Mouse (Mus musculus) embryonic facial prominence, embryonic 14.5 days (tissue): Measurements from ENCODE around the gene Otud7b. TPM values are rescaled to one million over a fixed set of nuclear protein-coding genes. Genes with fewer than 3 reads are reported as not detected.

Experiments
- ATAC-seq: fragments of 200-750 bp; cut with Nextera tagmentation; 2 replicates; pipeline ENCODE4 v1.8.0; 2017; ENCODE audit warnings: low read depth, moderate number of reproducible peaks, moderate TSS enrichment
- DNase-seq: peaks from one replicate; pipeline ENCODE4 v3.0.0-alpha.2; 2015; ENCODE audit warnings: low spot score
- H3K27ac ChIP-seq: fragments of 300-500 bp; sonication (generic); replicated peaks from 2 replicates; pipeline ENCODE4 v1.5.1; 2014; ENCODE audit warnings: low read depth, mild to moderate bottlenecking, low read length, moderate library complexity
- H3K27me3 ChIP-seq: fragments of 300-500 bp; sonication (generic); replicated peaks from 2 replicates; pipeline ENCODE4 v1.6.1; 2014; ENCODE audit warnings: low read length; ENCODE audit not compliant: control insufficient read depth, insufficient read depth
- H3K36me3 ChIP-seq: fragments of 300-500 bp; sonication (generic); 2 replicates; pipeline ENCODE4 v1.6.1; 2014; ENCODE audit warnings: low read length, mixed read lengths; ENCODE audit not compliant: control insufficient read depth, insufficient read depth
- H3K4me1 ChIP-seq: fragments of 300-500 bp; sonication (generic); 2 replicates; pipeline ENCODE4 v1.6.1; 2014; ENCODE audit warnings: antibody characterized with exemption, low read length; ENCODE audit not compliant: control insufficient read depth, insufficient read depth
- H3K4me2 ChIP-seq: fragments of 300-500 bp; sonication (generic); 2 replicates; pipeline ENCODE4 v1.6.1; 2014; ENCODE audit warnings: low read depth, mild to moderate bottlenecking, low read length, moderate library complexity, mixed read lengths
- H3K4me3 ChIP-seq: fragments of 300-500 bp; sonication (generic); 2 replicates; pipeline ENCODE4 v1.5.1; 2014; ENCODE audit warnings: low read depth, mild to moderate bottlenecking, low read length
- H3K9ac ChIP-seq: fragments of 300-500 bp; sonication (generic); 2 replicates; pipeline ENCODE4 v1.6.1; 2014; ENCODE audit warnings: low read depth, mild to moderate bottlenecking, low read length, moderate library complexity, mixed read lengths
- H3K9me3 ChIP-seq: fragments of 300-500 bp; sonication (generic); 2 replicates; pipeline ENCODE4 v1.6.1; 2016; ENCODE audit warnings: low read length; ENCODE audit not compliant: control insufficient read depth
- WGBS: fragments of 180-500 bp; shearing (Covaris S2); extraction: QIAGEN DNeasy Blood & Tissue Kit; methylation state at CpG from one replicate; pipeline ENCODE4 v1.1.7; 2014; 5-methylcytosine and 5-hydroxymethylcytosine counted together
- polyA plus RNA-seq: library from polyadenylated mRNA; unstranded; fragments of >200 nt; fragmentation: Nextera tagmentation; extraction: Ambion mirVana; gene quantifications from 2 replicates; pipeline ENCODE4 v1.2.1, GENCODE M21; 2014

Otud7b gene
- polyA plus RNA-seq, 1 experiment from 2014 or later, result 17.6 TPM

DNA sequence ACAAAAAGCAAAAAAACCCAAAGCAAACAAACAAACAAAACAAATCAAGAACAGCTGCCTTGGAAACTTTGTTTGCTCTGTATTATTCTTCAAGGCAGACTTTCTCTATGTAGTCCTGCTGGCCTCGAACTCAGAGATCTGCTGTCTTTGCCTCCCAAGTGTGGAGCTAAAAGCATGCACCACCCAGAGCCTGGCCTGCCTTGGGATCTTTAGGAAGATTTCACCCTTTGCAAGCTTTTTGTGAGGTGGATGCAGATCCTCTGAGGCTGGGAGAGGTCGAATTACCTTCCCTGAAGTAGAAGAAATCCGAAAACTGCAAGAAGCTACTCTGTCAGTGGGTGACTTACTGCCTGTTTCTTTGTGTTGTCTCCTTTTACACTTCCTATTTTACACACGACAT lies 39.2 kb upstream of the Otud7b start:
- H3K9me3 ChIP-seq, result no peaks in the 10 kb centered on the region
- no peak overlapping the region for H3K9ac ChIP-seq
- DNase-seq, result no peak
- peak overlapping the region; percentile 25; the same call in 1 of the 2 replicates for H3K4me3 ChIP-seq
- H3K27me3 ChIP-seq, result no peaks in the 10 kb centered on the region
- no peaks in the 10 kb centered on the region for H3K4me1 ChIP-seq
- no peak for ATAC-seq
- peak overlapping the region; percentile 45; the same call in 1 of the 2 replicates for H3K4me2 ChIP-seq
- no peaks in the 10 kb centered on the region for H3K36me3 ChIP-seq
- 23% methylated on average over 4 of the region's 4 CpGs for WGBS
- H3K27ac ChIP-seq, result 0 out of 2 replicates have a peak overlapping the region, but pooled peaks have one; percentile 25

DNA sequence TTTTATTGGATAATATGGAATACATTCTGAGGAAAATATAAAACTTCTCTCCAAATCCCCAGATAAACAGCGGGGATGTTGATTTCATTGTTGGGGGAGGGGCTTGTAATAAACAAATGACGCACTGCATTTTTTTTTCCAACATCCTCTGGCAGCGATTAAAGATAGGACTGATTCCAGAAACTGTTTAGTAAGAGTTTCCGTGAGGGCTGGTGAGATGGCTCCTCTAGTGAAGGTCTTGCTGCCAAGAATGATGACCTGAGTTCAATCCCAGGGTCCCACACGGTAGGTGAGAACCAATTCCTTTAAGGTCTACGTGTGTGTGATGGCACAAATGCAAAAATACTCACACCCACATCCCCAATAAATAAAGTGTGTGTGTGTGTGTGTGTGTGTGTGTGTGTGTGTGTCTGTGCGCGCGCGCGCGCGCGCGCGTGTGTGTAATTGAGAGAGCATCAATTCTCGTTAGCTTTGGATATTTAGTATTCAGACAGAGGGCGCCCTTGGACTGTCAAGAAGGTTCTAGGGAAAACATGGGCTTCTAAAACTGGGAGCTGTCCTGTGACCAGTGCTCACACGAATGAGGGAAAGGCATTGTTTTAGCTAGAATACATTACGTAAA lies 38.5 kb upstream of the Otud7b start:
- peak; percentile 71 for ATAC-seq
- H3K4me3 ChIP-seq, result peak overlapping the region; percentile 25

DNA sequence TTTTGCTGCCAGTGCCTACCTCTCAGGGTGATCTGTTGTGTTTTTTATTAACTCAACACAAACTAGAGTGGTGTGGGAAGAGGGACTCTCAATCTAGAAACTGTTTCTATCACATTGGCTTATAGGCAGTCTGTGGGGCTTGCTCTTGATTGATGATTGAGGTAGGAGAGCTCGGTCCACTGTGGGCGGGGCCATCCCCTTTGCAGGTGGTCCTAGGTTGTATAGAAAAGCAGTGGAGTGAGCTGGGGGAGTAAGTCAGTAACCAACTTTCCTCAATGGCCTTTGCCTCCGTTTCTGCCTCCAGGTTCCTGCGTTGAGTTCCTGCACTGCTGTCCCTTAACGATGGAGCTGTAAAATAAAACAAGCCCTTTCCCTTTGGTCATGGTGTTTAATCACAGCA lies 37.6 kb upstream of the Otud7b start:
- no peak overlapping the region for H3K4me2 ChIP-seq
- no peak overlapping the region for H3K27ac ChIP-seq
- no peak for DNase-seq
- no peaks in the 10 kb centered on the region for H3K4me1 ChIP-seq
- WGBS, result 88% methylated on average over 5 of the region's 5 CpGs
- H3K36me3 ChIP-seq, result no peaks in the 10 kb centered on the region
- H3K27me3 ChIP-seq, result no peaks in the 10 kb centered on the region
- no peaks in the 10 kb centered on the region for H3K9me3 ChIP-seq
- no peak overlapping the region for H3K9ac ChIP-seq
- no peak overlapping the region for H3K4me3 ChIP-seq
- ATAC-seq, result no peak

More for the DNA sequence above, 38.5 kb upstream of the Otud7b start:
- Histone ChIP-seq H3K9me3 (no peaks in the 10 kb centered on the region), H3K36me3 (no peaks in the 10 kb centered on the region), H3K4me2 (peak overlapping the region; percentile 45), H3K27me3 (no peaks in the 10 kb centered on the region), H3K9ac (0 out of 2 replicates have a peak overlapping the region, but pooled peaks have one; percentile 2), H3K27ac (0 out of 2 replicates have a peak overlapping the region, but pooled peaks have one; percentile 25), H3K4me1 (no peaks in the 10 kb centered on the region)
- peak; percentile 92 for DNase-seq
- 34% methylated on average over 20 of the region's 20 CpGs for WGBS

DNA sequence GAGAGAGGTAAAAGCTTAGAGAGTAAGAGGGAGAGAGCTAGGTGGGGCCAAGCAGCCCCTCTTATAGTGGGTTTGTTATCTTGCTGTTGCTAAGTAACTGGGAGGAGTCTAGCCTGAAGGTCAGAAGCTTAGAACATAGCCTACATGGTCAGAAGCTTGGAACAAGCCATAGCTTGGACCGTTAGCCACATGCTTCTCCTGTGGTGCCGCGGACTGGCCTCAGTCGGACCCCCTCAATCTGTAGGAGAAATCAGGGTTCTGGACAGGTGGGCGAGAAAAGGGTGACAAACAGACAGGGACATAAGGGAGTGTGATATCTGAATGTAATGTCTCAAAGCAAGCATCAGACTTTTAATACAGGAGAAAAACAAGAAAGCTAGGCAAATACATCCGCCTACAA lies 35.3 kb upstream of the Otud7b start:
- WGBS, result 92% methylated on average over 6 of the region's 6 CpGs
- no peak overlapping the region for H3K9ac ChIP-seq
- H3K9me3 ChIP-seq, result no peaks in the 10 kb centered on the region
- no peak overlapping the region for H3K4me3 ChIP-seq
- no peaks in the 10 kb centered on the region for H3K27me3 ChIP-seq
- no peak for DNase-seq
- no peaks in the 10 kb centered on the region for H3K36me3 ChIP-seq
- H3K4me2 ChIP-seq, result no peak overlapping the region
- no peak overlapping the region for H3K27ac ChIP-seq
- H3K4me1 ChIP-seq, result no peaks in the 10 kb centered on the region
- no peak for ATAC-seq

DNA sequence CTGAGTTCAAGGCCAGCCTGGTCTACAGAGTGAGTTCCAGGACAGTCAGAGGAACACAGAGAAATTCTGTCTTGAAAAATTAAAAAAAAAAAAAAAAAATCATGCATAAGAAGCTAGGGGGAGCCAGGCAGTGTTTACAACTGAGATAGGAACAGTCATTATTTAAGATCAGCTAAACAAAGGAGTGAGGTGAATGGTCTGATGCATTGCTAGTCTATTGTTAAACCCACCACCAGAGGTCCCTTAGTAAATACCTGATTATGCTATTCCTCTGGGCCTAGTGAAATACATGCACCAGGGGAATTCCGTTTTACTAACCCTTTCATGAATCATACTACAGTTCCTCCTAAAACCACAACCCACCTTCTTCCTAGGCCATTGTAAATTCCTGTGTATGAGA lies 34.8 kb upstream of the Otud7b start:
- WGBS, result 57% methylated on average over 1 of the region's 1 CpGs
- H3K36me3 ChIP-seq, result no peaks in the 10 kb centered on the region
- H3K4me2 ChIP-seq, result no peak overlapping the region
- no peaks in the 10 kb centered on the region for H3K9me3 ChIP-seq
- H3K27me3 ChIP-seq, result no peaks in the 10 kb centered on the region
- H3K9ac ChIP-seq, result no peak overlapping the region
- no peaks in the 10 kb centered on the region for H3K4me1 ChIP-seq
- no peak for DNase-seq
- no peak for ATAC-seq
- no peak overlapping the region for H3K27ac ChIP-seq
- no peak overlapping the region for H3K4me3 ChIP-seq

DNA sequence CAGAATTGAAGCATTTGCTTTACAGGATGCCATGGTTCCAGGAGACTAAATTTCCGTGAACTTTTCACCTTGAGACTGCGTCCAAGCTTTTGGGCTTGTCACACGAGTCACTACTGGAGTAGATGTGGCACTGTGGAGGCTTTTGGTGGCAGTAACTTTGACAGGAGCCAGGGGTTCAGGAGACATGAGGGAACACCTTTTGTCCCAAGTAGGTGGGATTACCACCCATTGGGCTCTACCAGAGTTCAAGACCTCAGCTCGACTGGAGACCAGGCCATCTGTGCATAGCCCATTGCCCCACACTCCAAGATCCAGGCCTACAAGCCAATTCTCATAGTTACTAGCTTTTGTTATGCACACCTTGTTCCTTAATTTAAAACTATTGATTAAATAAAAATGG lies 34.1 kb upstream of the Otud7b start:
- H3K9ac ChIP-seq, result no peak overlapping the region
- ATAC-seq (no peak), DNase-seq (no peak)
- no peaks in the 10 kb centered on the region for H3K4me1 ChIP-seq
- H3K36me3 ChIP-seq, result no peaks in the 10 kb centered on the region
- H3K27ac ChIP-seq, result no peak overlapping the region
- H3K4me2 ChIP-seq, result no peak overlapping the region
- 0 out of 2 replicates have a peak, but pooled peaks cover 1% of the 10 kb centered on the region for H3K9me3 ChIP-seq
- H3K4me3 ChIP-seq, result no peak overlapping the region
- no peaks in the 10 kb centered on the region for H3K27me3 ChIP-seq
- 70% methylated on average over 4 of the region's 4 CpGs for WGBS

DNA sequence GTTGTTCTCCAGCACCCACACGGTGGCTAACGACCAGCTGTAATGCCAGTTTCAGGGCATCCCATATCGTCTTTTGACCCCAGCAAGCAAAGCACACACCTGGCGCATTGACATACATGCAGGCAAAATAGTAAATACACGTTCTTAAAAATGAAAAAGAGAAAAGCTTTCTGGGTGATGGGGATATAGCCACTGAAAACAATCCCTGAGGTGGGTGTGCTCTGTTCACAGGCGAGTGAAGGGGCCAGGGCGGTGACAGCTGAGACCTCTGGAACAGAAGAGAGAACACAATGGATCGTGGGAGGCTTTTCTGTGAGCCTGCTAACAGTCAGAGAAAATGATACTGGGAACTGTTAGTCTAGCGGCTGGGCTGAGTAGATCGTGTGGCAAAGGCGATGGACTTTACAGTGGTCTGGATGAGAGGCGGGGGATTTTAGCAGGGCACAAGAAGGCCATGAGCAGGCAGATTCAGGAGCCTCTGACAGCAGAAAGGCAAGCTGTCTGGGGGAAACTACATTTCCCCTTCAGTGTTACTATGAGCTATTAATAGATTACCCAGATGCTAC lies 31.3 kb upstream of the Otud7b start:
- WGBS, result 56% methylated on average over 12 of the region's 12 CpGs
- Histone ChIP-seq H3K9ac (no peak overlapping the region), H3K4me1 (no peaks in the 10 kb centered on the region), H3K9me3 (0 out of 2 replicates have a peak, but pooled peaks cover 6% of the 10 kb centered on the region), H3K27ac (no peak overlapping the region), H3K4me2 (no peak overlapping the region), H3K27me3 (no peaks in the 10 kb centered on the region), H3K4me3 (no peak overlapping the region), H3K36me3 (no peaks in the 10 kb centered on the region)
- DNase-seq (no peak), ATAC-seq (no peak)

DNA sequence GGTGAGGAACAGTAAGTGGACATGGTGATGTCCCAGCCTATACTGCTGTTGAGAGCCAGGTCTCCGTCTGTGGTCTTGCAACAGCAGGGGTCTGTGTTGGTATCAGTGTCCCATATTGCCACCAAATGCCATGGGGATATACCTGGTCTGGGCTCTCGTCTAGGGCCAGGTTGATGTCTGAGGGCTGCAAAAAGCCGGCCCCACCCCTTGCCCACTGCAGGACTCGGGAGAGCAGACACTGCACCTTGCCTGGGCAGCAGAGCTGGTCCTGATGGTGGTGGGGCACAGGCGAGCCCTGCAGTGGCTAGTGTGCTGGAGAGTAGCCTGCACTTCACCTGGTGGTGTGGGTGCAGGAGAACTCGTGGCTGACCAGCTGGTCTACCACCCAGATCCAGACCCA lies 26.3 kb upstream of the Otud7b start:
- DNase-seq, result no peak

DNA sequence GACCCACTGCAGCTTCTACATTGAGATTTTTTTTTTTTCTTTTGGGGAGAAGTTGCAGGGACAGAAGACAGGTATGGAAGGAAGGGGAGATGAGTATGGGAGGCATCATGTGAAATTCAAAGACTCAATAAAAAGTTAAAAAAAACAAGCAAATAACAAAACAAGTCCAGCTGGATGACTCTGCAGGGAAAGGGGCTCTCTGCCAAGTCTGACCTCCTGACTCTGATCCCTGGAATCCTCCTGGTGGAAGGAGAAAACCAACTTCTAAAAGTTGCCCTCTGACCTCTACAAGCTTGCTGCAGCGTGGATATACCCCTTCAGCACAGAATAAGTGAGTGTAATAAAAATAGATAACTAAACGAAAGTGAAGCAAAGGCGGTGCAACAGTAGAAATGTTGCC lies 25.6 kb upstream of the Otud7b start:
- WGBS, result 58% methylated on average over 3 of the region's 3 CpGs
- Histone ChIP-seq H3K27me3 (no peaks in the 10 kb centered on the region), H3K4me2 (no peak overlapping the region), H3K36me3 (no peaks in the 10 kb centered on the region), H3K9me3 (0 out of 2 replicates have a peak, but pooled peaks cover 6% of the 10 kb centered on the region), H3K4me3 (no peak overlapping the region), H3K9ac (no peak overlapping the region), H3K4me1 (no peaks in the 10 kb centered on the region), H3K27ac (no peak overlapping the region)
- no peak for DNase-seq
- no peak for ATAC-seq

More for the DNA sequence above, 26.3 kb upstream of the Otud7b start:
- ATAC-seq, result no peak
- Histone ChIP-seq H3K9me3 (0 out of 2 replicates have a peak, but pooled peaks cover 6% of the 10 kb centered on the region), H3K4me3 (no peak overlapping the region), H3K4me2 (no peak overlapping the region), H3K27ac (no peak overlapping the region), H3K36me3 (no peaks in the 10 kb centered on the region), H3K4me1 (no peaks in the 10 kb centered on the region), H3K27me3 (no peaks in the 10 kb centered on the region), H3K9ac (no peak overlapping the region)
- WGBS, result 76% methylated on average over 6 of the region's 6 CpGs
